Mouse (Mus musculus): Measurements from ENCODE around the gene Tcf23. TPM values are rescaled to one million over a fixed set of nuclear protein-coding genes. Genes with fewer than 3 reads are reported as not detected.

Tcf23 gene
- polyA plus RNA-seq, 1 experiment from 2014 or later = 0.08 TPM

Other genes with a start within 250 kb of the Tcf23 start
- 36.6 and 46.1 TPM in 2 replicates for gene Mapre3, start 154.0 kb upstream of the Tcf23 start, polyA plus RNA-seq (2015; fragmentation: Nextera tagmentation; extraction: Ambion mirVana)
- gene Tmem214, start 100.7 kb upstream of the Tcf23 start, polyA plus RNA-seq (2015; fragmentation: Nextera tagmentation; extraction: Ambion mirVana) = 90.0 and 100.0 TPM in 2 replicates
- 22.1 and 28.7 TPM in 2 replicates for gene Agbl5, start 80.0 kb upstream of the Tcf23 start, polyA plus RNA-seq (2015; fragmentation: Nextera tagmentation; extraction: Ambion mirVana)
- 482 and 502 TPM in 2 replicates for gene Ost4, start 60.9 kb upstream of the Tcf23 start, polyA plus RNA-seq (2015; fragmentation: Nextera tagmentation; extraction: Ambion mirVana)
- gene Emilin1, start 55.3 kb upstream of the Tcf23 start, polyA plus RNA-seq (2015; fragmentation: Nextera tagmentation; extraction: Ambion mirVana) = 244 and 254 TPM in 2 replicates
- 23.8 and 25.6 TPM in 2 replicates for gene Khk, start 47.2 kb upstream of the Tcf23 start, polyA plus RNA-seq (2015; fragmentation: Nextera tagmentation; extraction: Ambion mirVana)
- 32.1 and 34.0 TPM in 2 replicates for gene Cgref1, start 23.1 kb upstream of the Tcf23 start, polyA plus RNA-seq (2015; fragmentation: Nextera tagmentation; extraction: Ambion mirVana)
- 125 and 130 TPM in 2 replicates for gene Preb, start 8.3 kb upstream of the Tcf23 start, polyA plus RNA-seq (2015; fragmentation: Nextera tagmentation; extraction: Ambion mirVana)
- gene Atraid, start 79.7 kb downstream of the Tcf23 start, polyA plus RNA-seq (2015; fragmentation: Nextera tagmentation; extraction: Ambion mirVana) = 173 and 174 TPM in 2 replicates
- 10.8 and 12.0 TPM in 2 replicates for gene Slc5a6, start 80.3 kb downstream of the Tcf23 start, polyA plus RNA-seq (2015; fragmentation: Nextera tagmentation; extraction: Ambion mirVana)
- gene Cad, start 86.1 kb downstream of the Tcf23 start, polyA plus RNA-seq (2015; fragmentation: Nextera tagmentation; extraction: Ambion mirVana) = 23.5 and 26.4 TPM in 2 replicates
- not detected in 2 replicates for gene Dnajc5g, start 137.6 kb downstream of the Tcf23 start, polyA plus RNA-seq (2015; fragmentation: Nextera tagmentation; extraction: Ambion mirVana)
- 0.60 and 0.92 TPM in 2 replicates for gene Slc30a3, start 139.6 kb downstream of the Tcf23 start, polyA plus RNA-seq (2015; fragmentation: Nextera tagmentation; extraction: Ambion mirVana)
- 10.2 and 13.7 TPM in 2 replicates for gene Trim54, start 148.1 kb downstream of the Tcf23 start, polyA plus RNA-seq (2015; fragmentation: Nextera tagmentation; extraction: Ambion mirVana)
- not detected in 2 replicates for gene Ucn, start 170.2 kb downstream of the Tcf23 start, polyA plus RNA-seq (2015; fragmentation: Nextera tagmentation; extraction: Ambion mirVana)
- gene Mpv17, start 185.6 kb downstream of the Tcf23 start, polyA plus RNA-seq (2015; fragmentation: Nextera tagmentation; extraction: Ambion mirVana) = 67.3 and 73.4 TPM in 2 replicates
- 1.1 and 3.0 TPM in 2 replicates for gene Gm29609, start 211.2 kb downstream of the Tcf23 start, polyA plus RNA-seq (2015; fragmentation: Nextera tagmentation; extraction: Ambion mirVana)
- gene Gtf3c2, start 211.5 kb downstream of the Tcf23 start, polyA plus RNA-seq (2015; fragmentation: Nextera tagmentation; extraction: Ambion mirVana) = 69.0 and 71.5 TPM in 2 replicates
- gene Snx17, start 224.6 kb downstream of the Tcf23 start, polyA plus RNA-seq (2015; fragmentation: Nextera tagmentation; extraction: Ambion mirVana) = 138 and 150 TPM in 2 replicates
- gene Eif2b4, start 224.8 kb downstream of the Tcf23 start, polyA plus RNA-seq (2015; fragmentation: Nextera tagmentation; extraction: Ambion mirVana) = 74.4 and 74.7 TPM in 2 replicates
- 12.2 and 12.5 TPM in 2 replicates for gene Zfp513, start 233.6 kb downstream of the Tcf23 start, polyA plus RNA-seq (2015; fragmentation: Nextera tagmentation; extraction: Ambion mirVana)